Mouse (Mus musculus): Measurements from ENCODE around the gene Trmt61a.

GRCm38 (mm10) chr12:111674850-111675486 is 2.9 kb upstream of the Trmt61a start:
- TF ChIP-seq CTCF (IDR thresholded peaks at IDR 0.05; ENCODE audit: insufficient read depth, low read length) (no peak), POLR2A (IDR thresholded peaks at IDR 0.05; ENCODE audit: borderline replicate concordance, extremely low read depth, low read depth, low read length) (no peak)

All from lung, adult 2 months (tissue).